Mouse (Mus musculus): ENCODE results near the gene Eea1. TPM values are rescaled to one million over a fixed set of nuclear protein-coding genes. Genes with fewer than 3 reads are reported as not detected.

Eea1 gene
- total and polyA plus RNA-seq, 3 experiments = 4.6 to 36.7 (median 34.8) TPM

GRCm38 (mm10) chr10:96080440-96081381 lies 140.3 kb downstream of the Eea1 start:
- Histone ChIP-seq H3K9me3 (replicated peaks) (no peaks in the 10 kb centered on the region), H3K4me1 (ENCODE audit: insufficient read depth, low read depth, low read length) (peaks cover 2% of the 10 kb centered on the region; the same call in 1 of the 2 replicates), H3K27me3 (ENCODE audit: insufficient read depth, low read length) (no peaks in the 10 kb centered on the region), H3K36me3 (replicated peaks) (no peaks in the 10 kb centered on the region), H3K4me3 (ENCODE audit: low read depth, low read length) (no peak overlapping the region)
- peak; percentile 15 for DNase-seq (ENCODE audit: low spot score)
- ATAC-seq (ENCODE audit: extremely low read depth, insufficient number of reproducible peaks, low FRiP score, poor library complexity, severe bottlenecking) = no peak
- TF ChIP-seq POLR2AphosphoS5 (IDR thresholded peaks at IDR 0.05; ENCODE audit: insufficient replicate concordance, low read depth, low read length) = no peak
- TF ChIP-seq CTCF (IDR thresholded peaks at IDR 0.05; ENCODE audit: low read depth, low read length) = peak; percentile 60; the same call in 1 of the 2 replicates

DNA sequence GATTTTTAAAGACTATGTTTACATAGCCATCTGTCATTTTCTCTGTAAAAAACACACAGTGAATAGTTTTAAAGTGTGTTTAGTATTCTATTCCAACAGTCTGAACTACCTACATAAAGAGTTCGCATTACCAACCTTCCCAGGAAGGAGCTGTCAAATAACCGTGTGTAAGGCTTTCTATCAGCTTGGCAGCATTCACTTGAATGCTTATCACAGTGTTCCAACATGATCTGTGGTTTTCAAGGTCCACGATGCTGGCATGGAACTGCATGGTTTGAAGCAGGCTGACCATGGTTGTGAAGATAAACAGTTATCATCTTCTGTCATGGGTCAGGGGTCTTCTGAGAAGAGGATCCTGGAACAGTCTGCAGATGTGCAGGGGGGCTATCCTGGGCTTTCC lies 141.8 kb downstream of the Eea1 start:
- DNase-seq (ENCODE audit: low spot score) (no peak), ATAC-seq (ENCODE audit: extremely low read depth, insufficient number of reproducible peaks, low FRiP score, poor library complexity, severe bottlenecking) (no peak)
- H3K27me3 ChIP-seq (ENCODE audit: insufficient read depth, low read length) = no peaks in the 10 kb centered on the region
- H3K4me3 ChIP-seq (ENCODE audit: low read depth, low read length) = no peak overlapping the region
- H3K9me3 ChIP-seq (replicated peaks) = no peaks in the 10 kb centered on the region
- TF ChIP-seq CTCF (IDR thresholded peaks at IDR 0.05; ENCODE audit: low read depth, low read length) = no peak
- TF ChIP-seq POLR2AphosphoS5 (IDR thresholded peaks at IDR 0.05; ENCODE audit: insufficient replicate concordance, low read depth, low read length) = no peak
- TF ChIP-seq TAL1 (conservative IDR thresholded peaks at IDR 0.05; ENCODE audit: low read depth, low read length) = no peak; the same call in 1 of the 2 replicates
- no peak for TF ChIP-seq GATA1 (IDR thresholded peaks at IDR 0.05; ENCODE audit: borderline replicate concordance, low read length)
- TF ChIP-seq GATA2 (IDR thresholded peaks at IDR 0.05; ENCODE audit: borderline replicate concordance, low read depth, low read length) = no peak
- no peaks in the 10 kb centered on the region for H3K36me3 ChIP-seq (replicated peaks)
- H3K4me1 ChIP-seq (ENCODE audit: insufficient read depth, low read depth, low read length) = peaks cover 2% of the 10 kb centered on the region; the same call in 1 of the 2 replicates

GRCm38 (mm10) chr10:96089744-96090143 lies 149.3 kb downstream of the Eea1 start:
- H3K27me3 ChIP-seq (ENCODE audit: insufficient read depth, low read length) = no peaks in the 10 kb centered on the region
- H3K36me3 ChIP-seq (replicated peaks) = no peaks in the 10 kb centered on the region
- H3K4me1 ChIP-seq (ENCODE audit: insufficient read depth, low read depth, low read length) = no peaks in the 10 kb centered on the region
- DNase-seq (ENCODE audit: low spot score) (no peak), ATAC-seq (ENCODE audit: extremely low read depth, insufficient number of reproducible peaks, low FRiP score, poor library complexity, severe bottlenecking) (no peak)
- TF ChIP-seq TAL1 (conservative IDR thresholded peaks at IDR 0.05; ENCODE audit: low read depth, low read length) (no peak), GATA1 (IDR thresholded peaks at IDR 0.05; ENCODE audit: borderline replicate concordance, low read length) (no peak), POLR2AphosphoS5 (IDR thresholded peaks at IDR 0.05; ENCODE audit: insufficient replicate concordance, low read depth, low read length) (no peak), CTCF (IDR thresholded peaks at IDR 0.05; ENCODE audit: low read depth, low read length) (no peak)
- H3K4me3 ChIP-seq (ENCODE audit: low read depth, low read length) = no peak overlapping the region
- H3K9me3 ChIP-seq (replicated peaks) = no peaks in the 10 kb centered on the region

GRCm38 (mm10) chr10:96090388-96090787 lies 149.9 kb downstream of the Eea1 start:
- no peaks in the 10 kb centered on the region for H3K27me3 ChIP-seq (ENCODE audit: insufficient read depth, low read length)
- H3K36me3 ChIP-seq (replicated peaks) = no peaks in the 10 kb centered on the region
- no peak for ATAC-seq (ENCODE audit: extremely low read depth, insufficient number of reproducible peaks, low FRiP score, poor library complexity, severe bottlenecking)
- DNase-seq (ENCODE audit: low spot score) = no peak
- no peaks in the 10 kb centered on the region for H3K9me3 ChIP-seq (replicated peaks)
- TF ChIP-seq POLR2AphosphoS5 (IDR thresholded peaks at IDR 0.05; ENCODE audit: insufficient replicate concordance, low read depth, low read length) (no peak), GATA2 (IDR thresholded peaks at IDR 0.05; ENCODE audit: borderline replicate concordance, low read depth, low read length) (no peak), TAL1 (conservative IDR thresholded peaks at IDR 0.05; ENCODE audit: low read depth, low read length) (no peak), GATA1 (IDR thresholded peaks at IDR 0.05; ENCODE audit: borderline replicate concordance, low read length) (no peak), CTCF (IDR thresholded peaks at IDR 0.05; ENCODE audit: low read depth, low read length) (no peak)
- no peak overlapping the region for H3K4me3 ChIP-seq (ENCODE audit: low read depth, low read length)
- H3K4me1 ChIP-seq (ENCODE audit: insufficient read depth, low read depth, low read length) = no peaks in the 10 kb centered on the region

DNA sequence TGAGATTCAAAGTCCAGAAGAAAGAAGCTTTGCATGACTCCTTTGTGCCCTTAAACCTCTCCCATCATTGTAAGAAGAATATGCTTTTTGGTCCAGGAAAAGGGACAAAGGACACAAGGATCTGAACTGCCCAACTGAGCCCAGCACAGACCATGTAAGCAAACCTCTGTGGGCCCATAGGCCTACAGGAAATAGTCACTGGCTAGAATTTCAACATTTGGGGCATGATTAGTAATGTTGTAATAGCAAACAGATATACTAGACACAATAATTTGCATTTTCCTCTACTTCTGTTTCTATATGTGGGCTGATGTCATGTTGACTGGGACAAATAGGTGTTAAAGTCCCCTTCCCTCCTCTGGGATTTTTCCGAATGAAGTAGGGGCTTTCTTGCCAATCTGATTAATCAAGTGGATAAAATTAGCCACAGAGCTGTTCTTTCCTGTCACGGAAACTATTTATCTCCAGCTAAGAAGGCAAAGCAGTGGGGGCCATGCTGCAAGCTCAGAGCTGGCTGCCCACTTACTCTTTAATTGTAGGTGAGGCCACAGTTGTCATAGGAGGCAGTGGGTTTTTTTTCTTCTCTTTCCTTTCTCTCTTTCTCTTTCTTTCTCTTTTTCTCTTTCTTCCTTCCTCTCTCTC lies 153.6 kb downstream of the Eea1 start:
- no peak for TF ChIP-seq CTCF (IDR thresholded peaks at IDR 0.05; ENCODE audit: low read depth, low read length)
- no peak for TF ChIP-seq GATA1 (IDR thresholded peaks at IDR 0.05; ENCODE audit: borderline replicate concordance, low read length)
- TF ChIP-seq GATA2 (IDR thresholded peaks at IDR 0.05; ENCODE audit: borderline replicate concordance, low read depth, low read length) = no peak
- H3K36me3 ChIP-seq (replicated peaks) = no peaks in the 10 kb centered on the region
- no peak overlapping the region for H3K4me3 ChIP-seq (ENCODE audit: low read depth, low read length)
- no peaks in the 10 kb centered on the region for H3K9me3 ChIP-seq (replicated peaks)
- H3K27me3 ChIP-seq (ENCODE audit: insufficient read depth, low read length) = no peaks in the 10 kb centered on the region
- ATAC-seq (ENCODE audit: extremely low read depth, insufficient number of reproducible peaks, low FRiP score, poor library complexity, severe bottlenecking) (no peak), DNase-seq (ENCODE audit: low spot score) (no peak)
- H3K4me1 ChIP-seq (ENCODE audit: insufficient read depth, low read depth, low read length) = no peaks in the 10 kb centered on the region

DNA sequence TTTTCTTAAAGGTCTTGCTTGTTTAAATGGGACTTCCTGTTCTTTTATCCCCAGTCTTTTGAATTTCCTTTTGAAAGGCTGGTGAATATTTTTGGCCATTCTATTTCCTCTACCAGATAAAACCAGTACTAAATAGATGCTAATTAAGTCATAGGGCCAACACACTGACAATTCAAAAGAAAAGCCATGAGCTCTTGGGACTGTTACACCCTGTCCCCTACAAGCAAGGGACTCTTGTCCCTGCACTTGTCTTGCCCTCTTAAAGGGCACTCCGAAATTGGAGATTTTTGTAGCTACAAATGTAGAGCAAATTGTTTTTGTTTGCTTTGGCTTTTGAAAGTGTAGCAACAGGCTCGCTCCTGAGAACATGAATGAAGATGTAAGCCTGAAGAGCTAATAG lies 154.1 kb downstream of the Eea1 start:
- ATAC-seq (ENCODE audit: extremely low read depth, insufficient number of reproducible peaks, low FRiP score, poor library complexity, severe bottlenecking) = no peak
- no peaks in the 10 kb centered on the region for H3K4me1 ChIP-seq (ENCODE audit: insufficient read depth, low read depth, low read length)
- H3K4me3 ChIP-seq (ENCODE audit: low read depth, low read length) = no peak overlapping the region
- H3K27me3 ChIP-seq (ENCODE audit: insufficient read depth, low read length) = no peaks in the 10 kb centered on the region
- TF ChIP-seq TAL1 (conservative IDR thresholded peaks at IDR 0.05; ENCODE audit: low read depth, low read length) (no peak), CTCF (IDR thresholded peaks at IDR 0.05; ENCODE audit: low read depth, low read length) (no peak), POLR2AphosphoS5 (IDR thresholded peaks at IDR 0.05; ENCODE audit: insufficient replicate concordance, low read depth, low read length) (no peak), GATA2 (IDR thresholded peaks at IDR 0.05; ENCODE audit: borderline replicate concordance, low read depth, low read length) (no peak), GATA1 (IDR thresholded peaks at IDR 0.05; ENCODE audit: borderline replicate concordance, low read length) (no peak)
- DNase-seq (ENCODE audit: low spot score) = no peak
- no peaks in the 10 kb centered on the region for H3K9me3 ChIP-seq (replicated peaks)
- no peaks in the 10 kb centered on the region for H3K36me3 ChIP-seq (replicated peaks)

Other genes starting within 250 kb of the Eea1 start
- gene Gm33543, start 97.7 kb upstream of the Eea1 start, total RNA-seq (2014; fragmentation: Nextera tagmentation) = not detected in 2 replicates
- gene Gm33543, start 97.7 kb upstream of the Eea1 start, total RNA-seq (2017) = 0.16 and 0.17 TPM in 2 replicates
- gene Gm33543, start 97.7 kb upstream of the Eea1 start, polyA plus RNA-seq (2012) = not detected in 2 replicates
- gene Gm5426, start 196.0 kb downstream of the Eea1 start, total RNA-seq (2014; fragmentation: Nextera tagmentation) = not detected in 2 replicates
- not detected in 2 replicates for gene Gm5426, start 196.0 kb downstream of the Eea1 start, total RNA-seq (2017)
- gene Gm5426, start 196.0 kb downstream of the Eea1 start, polyA plus RNA-seq (2012) = not detected in 2 replicates